Mouse (Mus musculus) embryonic facial prominence, embryonic 14.5 days (tissue): ENCODE results near the gene Parvb. TPM values are rescaled to one million over a fixed set of nuclear protein-coding genes. Genes with fewer than 3 reads are reported as not detected.

Experiments
- ATAC-seq: fragments of 200-750 bp; cut with Nextera tagmentation; 2 replicates; pipeline ENCODE4 v1.8.0; 2017; ENCODE audit warnings: low read depth, moderate number of reproducible peaks, moderate TSS enrichment
- DNase-seq: peaks from one replicate; pipeline ENCODE4 v3.0.0-alpha.2; 2015; ENCODE audit warnings: low spot score
- H3K27ac ChIP-seq: fragments of 300-500 bp; sonication (generic); replicated peaks from 2 replicates; pipeline ENCODE4 v1.5.1; 2014; ENCODE audit warnings: low read depth, mild to moderate bottlenecking, low read length, moderate library complexity
- H3K27me3 ChIP-seq: fragments of 300-500 bp; sonication (generic); replicated peaks from 2 replicates; pipeline ENCODE4 v1.6.1; 2014; ENCODE audit warnings: low read length; ENCODE audit not compliant: control insufficient read depth, insufficient read depth
- H3K36me3 ChIP-seq: fragments of 300-500 bp; sonication (generic); 2 replicates; pipeline ENCODE4 v1.6.1; 2014; ENCODE audit warnings: low read length, mixed read lengths; ENCODE audit not compliant: control insufficient read depth, insufficient read depth
- H3K4me1 ChIP-seq: fragments of 300-500 bp; sonication (generic); 2 replicates; pipeline ENCODE4 v1.6.1; 2014; ENCODE audit warnings: antibody characterized with exemption, low read length; ENCODE audit not compliant: control insufficient read depth, insufficient read depth
- H3K4me2 ChIP-seq: fragments of 300-500 bp; sonication (generic); 2 replicates; pipeline ENCODE4 v1.6.1; 2014; ENCODE audit warnings: low read depth, mild to moderate bottlenecking, low read length, moderate library complexity, mixed read lengths
- H3K4me3 ChIP-seq: fragments of 300-500 bp; sonication (generic); 2 replicates; pipeline ENCODE4 v1.5.1; 2014; ENCODE audit warnings: low read depth, mild to moderate bottlenecking, low read length
- H3K9ac ChIP-seq: fragments of 300-500 bp; sonication (generic); 2 replicates; pipeline ENCODE4 v1.6.1; 2014; ENCODE audit warnings: low read depth, mild to moderate bottlenecking, low read length, moderate library complexity, mixed read lengths
- H3K9me3 ChIP-seq: fragments of 300-500 bp; sonication (generic); 2 replicates; pipeline ENCODE4 v1.6.1; 2016; ENCODE audit warnings: low read length; ENCODE audit not compliant: control insufficient read depth
- WGBS: fragments of 180-500 bp; shearing (Covaris S2); extraction: QIAGEN DNeasy Blood & Tissue Kit; methylation state at CpG from one replicate; pipeline ENCODE4 v1.1.7; 2014; 5-methylcytosine and 5-hydroxymethylcytosine counted together
- polyA plus RNA-seq: library from polyadenylated mRNA; unstranded; fragments of >200 nt; fragmentation: Nextera tagmentation; extraction: Ambion mirVana; gene quantifications from 2 replicates; pipeline ENCODE4 v1.2.1, GENCODE M21; 2014

The Parvb gene
- polyA plus RNA-seq, 1 experiment from 2014 or later = 7.8 TPM

GRCm38 (mm10) chr15:84224779-84225178 is 7.1 kb upstream of the Parvb start:
- peak; percentile 89 for DNase-seq
- 0 out of 2 replicates have a peak, but pooled peaks cover 4% of the 10 kb centered on the region for H3K4me1 ChIP-seq
- H3K4me3 ChIP-seq = no peak overlapping the region
- no peak overlapping the region for H3K27ac ChIP-seq
- no peak overlapping the region for H3K9ac ChIP-seq
- peak; percentile 73 for ATAC-seq
- 0 out of 2 replicates have a peak overlapping the region, but pooled peaks have one; percentile 10 for H3K4me2 ChIP-seq
- 16% methylated on average over 10 of the region's 10 CpGs for WGBS
- H3K27me3 ChIP-seq = no peaks in the 10 kb centered on the region
- H3K36me3 ChIP-seq = no peaks in the 10 kb centered on the region
- no peaks in the 10 kb centered on the region for H3K9me3 ChIP-seq

DNA sequence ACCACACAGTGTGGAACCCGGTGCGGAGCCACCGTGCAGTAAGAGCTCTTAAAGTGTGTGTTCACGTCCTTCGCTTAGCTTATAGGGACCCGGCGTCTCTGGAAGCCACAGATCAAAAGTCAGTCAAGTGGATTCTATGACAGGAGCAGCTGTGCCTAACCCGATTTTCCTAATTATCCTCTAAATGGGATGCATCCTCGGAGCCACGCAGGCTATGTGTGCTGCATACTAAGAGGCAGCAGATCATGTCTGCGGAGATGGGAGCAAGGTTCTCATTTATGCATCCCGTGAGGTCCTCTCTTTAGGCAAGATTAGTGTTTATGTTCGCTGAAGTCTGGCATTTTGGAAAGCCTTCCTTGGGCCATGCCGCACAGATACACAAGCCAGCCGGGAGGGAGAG is 4.9 kb upstream of the Parvb start:
- no peak overlapping the region for H3K4me2 ChIP-seq
- H3K9ac ChIP-seq = no peak overlapping the region
- no peaks in the 10 kb centered on the region for H3K9me3 ChIP-seq
- no peak for DNase-seq
- H3K36me3 ChIP-seq = no peaks in the 10 kb centered on the region
- no peak overlapping the region for H3K27ac ChIP-seq
- H3K4me3 ChIP-seq = no peak overlapping the region
- ATAC-seq = no peak
- H3K27me3 ChIP-seq = no peaks in the 10 kb centered on the region; the same call in 1 of the 2 replicates
- H3K4me1 ChIP-seq = peaks cover 12% of the 10 kb centered on the region; the same call in 1 of the 2 replicates
- 57% methylated on average over 15 of the region's 15 CpGs for WGBS

DNA sequence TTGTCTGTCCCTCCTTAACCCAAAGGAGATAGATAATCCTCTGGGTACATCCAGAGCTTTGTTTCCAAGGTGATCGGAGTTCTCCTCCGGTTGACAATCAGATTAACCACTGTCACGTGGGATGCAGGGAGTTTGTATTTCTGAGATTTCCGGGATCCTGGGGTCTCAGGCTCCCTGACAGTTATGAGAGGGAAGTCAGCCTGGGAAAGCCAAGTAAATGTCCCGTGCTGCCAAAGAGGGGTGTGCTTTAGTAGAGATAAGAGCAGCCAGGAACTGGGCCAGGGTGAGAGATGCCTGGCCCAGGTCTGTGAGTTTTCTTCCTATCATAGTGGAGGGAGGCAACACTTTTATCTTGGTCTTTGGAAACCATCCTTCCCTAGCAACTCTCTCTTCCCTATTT is 1.2 kb upstream of the Parvb start:
- no peak overlapping the region for H3K27ac ChIP-seq
- no peaks in the 10 kb centered on the region for H3K9me3 ChIP-seq
- no peaks in the 10 kb centered on the region; the same call in 1 of the 2 replicates for H3K27me3 ChIP-seq
- 25% methylated on average over 5 of the region's 5 CpGs for WGBS
- H3K9ac ChIP-seq = peak overlapping the region; percentile 21
- H3K4me2 ChIP-seq = peak overlapping the region; percentile 87
- DNase-seq (no peak), ATAC-seq (no peak)
- H3K36me3 ChIP-seq = no peaks in the 10 kb centered on the region
- peaks cover 13% of the 10 kb centered on the region; the same call in 1 of the 2 replicates for H3K4me1 ChIP-seq
- H3K4me3 ChIP-seq = peak overlapping the region; percentile 46; the same call in 1 of the 2 replicates

DNA sequence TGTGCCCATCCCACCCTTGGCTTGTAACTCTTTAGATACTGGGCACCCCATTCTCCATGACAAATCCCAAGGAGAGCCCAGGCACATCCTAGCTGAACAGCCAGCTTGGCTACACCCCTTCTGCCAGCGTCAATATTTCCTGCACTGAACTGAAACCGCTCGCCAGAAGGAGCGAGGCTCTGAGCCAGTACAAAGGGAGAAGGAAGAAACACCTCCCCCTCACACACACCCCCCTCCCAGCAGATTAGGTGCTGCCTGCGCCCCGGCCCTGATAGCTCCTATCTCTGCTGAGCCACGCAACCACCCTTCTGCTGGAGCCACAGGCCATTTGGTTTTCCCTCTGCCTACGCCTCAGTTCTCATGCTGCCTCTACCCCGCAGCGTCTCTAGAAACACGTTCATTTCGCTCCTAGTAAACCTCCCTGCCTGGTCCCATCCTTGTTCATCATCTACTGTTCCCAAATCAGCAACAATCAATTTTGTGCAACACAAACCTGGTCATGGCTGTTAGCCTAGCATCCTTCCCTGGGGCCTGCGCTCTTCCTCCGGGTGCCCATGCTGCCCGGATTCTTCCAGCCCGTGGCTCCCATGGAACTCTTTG is 630 bp upstream of the Parvb start:
- Histone ChIP-seq H3K4me1 (peaks cover 13% of the 10 kb centered on the region; the same call in 1 of the 2 replicates), H3K36me3 (no peaks in the 10 kb centered on the region), H3K9ac (peak overlapping the region; percentile 21), H3K27ac (no peak overlapping the region), H3K4me3 (peak overlapping the region; percentile 46), H3K9me3 (no peaks in the 10 kb centered on the region), H3K27me3 (no peaks in the 10 kb centered on the region; the same call in 1 of the 2 replicates), H3K4me2 (peak overlapping the region; percentile 87)
- DNase-seq (no peak), ATAC-seq (0 out of 2 replicates have a peak, but pooled peaks have one; percentile 32)
- 4% methylated on average over 16 of the region's 16 CpGs for WGBS

GRCm38 (mm10) chr15:84232609-84233008 is 766 bp downstream of the Parvb start:
- H3K27ac ChIP-seq = no peak overlapping the region
- H3K4me3 ChIP-seq = peak overlapping the region; percentile 46
- H3K4me1 ChIP-seq = peaks cover 13% of the 10 kb centered on the region; the same call in 1 of the 2 replicates
- H3K9ac ChIP-seq = peak overlapping the region; percentile 58; the same call in 1 of the 2 replicates
- no peaks in the 10 kb centered on the region for H3K36me3 ChIP-seq
- ATAC-seq = no peak
- H3K9me3 ChIP-seq = no peaks in the 10 kb centered on the region
- no peak for DNase-seq
- H3K4me2 ChIP-seq = peak overlapping the region; percentile 87
- H3K27me3 ChIP-seq = no peaks in the 10 kb centered on the region; the same call in 1 of the 2 replicates
- 14% methylated on average over 7 of the region's 8 CpGs for WGBS

- Histone ChIP-seq H3K4me3 (no peak overlapping the region), H3K9ac (no peak overlapping the region), H3K27ac (peak overlapping the region; percentile 33), H3K27me3 (no peaks in the 10 kb centered on the region; the same call in none of the 2 replicates), H3K4me1 (peaks cover 23% of the 10 kb centered on the region), H3K9me3 (no peaks in the 10 kb centered on the region), H3K4me2 (no peak overlapping the region), H3K36me3 (no peaks in the 10 kb centered on the region)
- DNase-seq = no peak
- WGBS = 89% methylated on average over 7 of the region's 7 CpGs
- 0 out of 2 replicates have a peak, but pooled peaks have one; percentile 19 for ATAC-seq
These were observed 3.1 kb downstream of the Parvb start for GRCm38 (mm10) chr15:84234794-84235581.

- H3K27me3 ChIP-seq = no peaks in the 10 kb centered on the region; the same call in none of the 2 replicates
- no peak overlapping the region for H3K4me3 ChIP-seq
- H3K4me1 ChIP-seq = peaks cover 22% of the 10 kb centered on the region
- 89% methylated on average over 7 of the region's 7 CpGs for WGBS
- ATAC-seq (peak; percentile 9; the same call in 1 of the 2 replicates), DNase-seq (no peak)
- H3K4me2 ChIP-seq = no peak overlapping the region
- no peak overlapping the region for H3K9ac ChIP-seq
- H3K27ac ChIP-seq = no peak overlapping the region
- no peaks in the 10 kb centered on the region for H3K9me3 ChIP-seq
- H3K36me3 ChIP-seq = no peaks in the 10 kb centered on the region
These were observed 3.8 kb downstream of the Parvb start for GRCm38 (mm10) chr15:84235646-84236045.

- no peak for DNase-seq
- Histone ChIP-seq H3K4me1 (peaks cover 18% of the 10 kb centered on the region), H3K9ac (no peak overlapping the region), H3K27ac (no peak overlapping the region), H3K36me3 (no peaks in the 10 kb centered on the region), H3K27me3 (no peaks in the 10 kb centered on the region; the same call in 1 of the 2 replicates), H3K4me3 (no peak overlapping the region), H3K4me2 (peak overlapping the region; percentile 23; the same call in 1 of the 2 replicates), H3K9me3 (no peaks in the 10 kb centered on the region)
- no peak for ATAC-seq
- WGBS = 31% methylated on average over 15 of the region's 15 CpGs
These were observed 6.7 kb downstream of the Parvb start for GRCm38 (mm10) chr15:84238552-84238951.
